9 mouse cellular contexts compared by ENCODE assay signal in the genomic region with DNA sequence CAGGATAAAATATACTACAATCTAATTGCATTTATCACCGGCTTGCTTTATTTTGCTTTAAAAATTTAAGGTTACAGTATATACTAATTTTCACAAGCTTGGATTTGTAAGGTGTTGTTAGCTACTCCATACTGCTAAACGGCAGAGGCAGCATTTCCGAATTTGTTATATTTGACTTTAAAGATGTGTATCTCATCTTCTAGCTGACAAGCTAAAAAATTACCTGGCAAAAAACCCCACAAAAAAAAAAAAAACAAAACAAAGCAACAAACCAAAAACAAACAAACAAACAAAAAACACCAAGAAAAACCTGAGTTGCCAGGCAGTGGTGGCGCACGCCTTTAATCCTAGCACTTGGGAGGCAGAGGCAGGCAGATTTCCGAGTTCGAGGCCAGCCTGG. TPM values are rescaled to one million over a fixed set of nuclear protein-coding genes. Genes with fewer than 3 reads are reported as not detected.
DNase-seq lines count a peak whose midpoint lies in the region; ATAC-seq and TF ChIP-seq lines count a peak whose summit lies in the region.
"Had no signal": no experiment of that assay in that cellular context is flagged by ENCODE, and none has a peak within 500 bp of the region (broad histone marks: within the 10 kb centered on the region; RNA-seq: fewer than 3 reads in every experiment).

No protein-coding gene starts in this region.

- no peak for TF ChIP-seq CTCF in heart, postnatal 0 days (IDR thresholded peaks at IDR 0.05; ENCODE audit: low read depth)
- no peak for TF ChIP-seq CTCF in bone marrow macrophage, adult 2 months (IDR thresholded peaks at IDR 0.05; ENCODE audit: low read depth, low read length)

- no peaks in the 10 kb centered on the region for H3K9me3 ChIP-seq in heart, postnatal 0 days (replicated peaks; ENCODE audit: control insufficient read depth, low read length)
- H3K9me3 ChIP-seq in liver, embryonic 11.5 days (ENCODE audit: control insufficient read depth, low read length) = no peaks in the 10 kb centered on the region

- no peak for TF ChIP-seq POLR2A in bone marrow macrophage, adult 2 months (IDR thresholded peaks at IDR 0.05; ENCODE audit: borderline replicate concordance, low read depth, low read length)

- H3K27me3 ChIP-seq in heart, postnatal 0 days (ENCODE audit: control insufficient read depth, insufficient read depth, low read length) = no peaks in the 10 kb centered on the region
- H3K27me3 ChIP-seq in liver, embryonic 11.5 days (replicated peaks; ENCODE audit: control insufficient read depth, insufficient read depth, low read length) = no peaks in the 10 kb centered on the region

- peaks cover 63% of the 10 kb centered on the region for H3K36me3 ChIP-seq in heart, postnatal 0 days (replicated peaks; ENCODE audit: control insufficient read depth, insufficient read depth, low read length)
- peaks cover 37% of the 10 kb centered on the region for H3K36me3 ChIP-seq in liver, embryonic 11.5 days (ENCODE audit: control insufficient read depth, insufficient read depth, low read length)

- WGBS in heart, postnatal 0 days = 87% methylated on average over 7 of the region's 7 CpGs
- WGBS in liver, embryonic 11.5 days = 78% methylated on average over 7 of the region's 7 CpGs

- H3K4me1 ChIP-seq in heart, postnatal 0 days (ENCODE audit: control insufficient read depth, insufficient read depth) = no peaks in the 10 kb centered on the region
- peaks cover 5% of the 10 kb centered on the region; the same call in 1 of the 2 replicates for H3K4me1 ChIP-seq in bone marrow macrophage, adult 2 months (ENCODE audit: control insufficient read depth, insufficient read depth, low read length)
- H3K4me1 ChIP-seq in liver, embryonic 11.5 days (replicated peaks; ENCODE audit: control insufficient read depth, insufficient read depth, low read length) = peaks cover 13% of the 10 kb centered on the region

- H3K27ac ChIP-seq in heart, postnatal 0 days (ENCODE audit: low read depth) = no peak overlapping the region
- H3K27ac ChIP-seq in bone marrow macrophage, adult 2 months (ENCODE audit: insufficient read depth, low read depth, low read length) = no peak overlapping the region
- no peak overlapping the region for H3K27ac ChIP-seq in liver, embryonic 11.5 days (ENCODE audit: low read depth, low read length)

- no peak overlapping the region for H3K9ac ChIP-seq in heart, postnatal 0 days (replicated peaks; ENCODE audit: low read depth, low read length)
- H3K9ac ChIP-seq in liver, embryonic 11.5 days (ENCODE audit: low read depth, low read length) = no peak overlapping the region

- no peak overlapping the region for H3K4me3 ChIP-seq in heart, postnatal 0 days (ENCODE audit: low read depth, low read length)
- peak overlapping the region; percentile 87 for H3K4me3 ChIP-seq in bone marrow macrophage, adult 2 months (ENCODE audit: insufficient read depth, low read length)
- H3K4me3 ChIP-seq in liver, embryonic 11.5 days (ENCODE audit: low read depth, low read length) = peak overlapping the region; percentile 87

- no peak for DNase-seq in heart, postnatal 0 days (ENCODE audit: low spot score)
- DNase-seq in heart, adult 8-10 months (ENCODE audit: low spot score) = no peak
- DNase-seq in CD4-positive helper T cell, adult 2 months (ENCODE audit: low read depth, low spot score) = peak; percentile 55
- DNase-seq in liver, embryonic 11.5 days (ENCODE audit: low spot score) = no peak
- DNase-seq in right cerebral cortex, postnatal 25 days = no peak
- no peak for DNase-seq in thymus, postnatal 10 days (ENCODE audit: low spot score in 2 of 2)
- DNase-seq in adipocyte (ENCODE audit: low spot score) = no peak
- DNase-seq: lung, postnatal 36 days had no signal

- TF ChIP-seq EP300 in heart, postnatal 0 days (IDR thresholded peaks at IDR 0.05; ENCODE audit: low read depth) = no peak

- ATAC-seq in heart, postnatal 0 days (ENCODE audit: insufficient read depth, low read depth) = no peak
- no peak for ATAC-seq in liver, embryonic 11.5 days (replicated peaks; ENCODE audit: low FRiP score)

- H3K4me2 ChIP-seq in heart, postnatal 0 days (ENCODE audit: low read depth, low read length) = peak overlapping the region; percentile 82; the same call in 1 of the 2 replicates
- peak overlapping the region; percentile 78 for H3K4me2 ChIP-seq in liver, embryonic 11.5 days

RNA-seq across cellular contexts. Expression of a gene that starts 1.2 kb away (rescaled TPM):
- 1.1 and 6.3 TPM in 2 replicates for total RNA-seq in heart, postnatal 0 days (2014; rRNA removed; ENCODE audit: low replicate concordance)
- 6.5 and 7.2 TPM in 2 replicates for polyA plus RNA-seq in heart, postnatal 0 days (2015; fragmentation: Nextera tagmentation; extraction: Ambion mirVana)
- 1 to 10 TPM; 4.2 to 4.9 (median 4.6) TPM for total RNA-seq in heart, adult 8-10 months (2022)
- polyA plus RNA-seq in bone marrow macrophage, adult 2 months (2012; ENCODE audit: insufficient read depth, insufficient read length, missing spikeins) = 8.9 and 11.4 TPM in 2 replicates
- 9.3 and 10.9 TPM in 2 replicates for polyA plus RNA-seq in liver, embryonic 11.5 days (2014; fragmentation: Nextera tagmentation; extraction: Ambion mirVana)

RNA-seq across cellular contexts. Expression of a gene that starts 10.9 kb away (rescaled TPM):
- 267 and 282 TPM in 2 replicates for total RNA-seq in heart, postnatal 0 days (2014; rRNA removed; ENCODE audit: low replicate concordance)
- polyA plus RNA-seq in heart, postnatal 0 days (2015; fragmentation: Nextera tagmentation; extraction: Ambion mirVana) = 165 and 173 TPM in 2 replicates
- 100 to 1,000 TPM; 247 to 395 (median 323) TPM for total RNA-seq in heart, adult 8-10 months (2022)
- polyA plus RNA-seq in bone marrow macrophage, adult 2 months (2012; ENCODE audit: insufficient read depth, insufficient read length, missing spikeins) = 1,156 and 1,201 TPM in 2 replicates
- 288 and 310 TPM in 2 replicates for polyA plus RNA-seq in liver, embryonic 11.5 days (2014; fragmentation: Nextera tagmentation; extraction: Ambion mirVana)

RNA-seq across cellular contexts. Expression of a gene that starts 10.9 kb away (rescaled TPM):
- total RNA-seq in heart, postnatal 0 days (2014; rRNA removed; ENCODE audit: low replicate concordance) = 3.6 and 4.8 TPM in 2 replicates
- polyA plus RNA-seq in heart, postnatal 0 days (2015; fragmentation: Nextera tagmentation; extraction: Ambion mirVana) = 8.2 and 9.2 TPM in 2 replicates
- total RNA-seq in heart, adult 8-10 months (2022) = 1 to 10 TPM; 3.3 to 6.1 (median 5.3) TPM
- polyA plus RNA-seq in bone marrow macrophage, adult 2 months (2012; ENCODE audit: insufficient read depth, insufficient read length, missing spikeins) = 24.4 and 26.6 TPM in 2 replicates
- 18.6 and 21.1 TPM in 2 replicates for polyA plus RNA-seq in liver, embryonic 11.5 days (2014; fragmentation: Nextera tagmentation; extraction: Ambion mirVana)

RNA-seq across cellular contexts. Expression of a gene that starts 27.1 kb away (rescaled TPM):
- 0.15 TPM in 1 of 2 replicates, not detected in the other for total RNA-seq in heart, postnatal 0 days (2014; rRNA removed; ENCODE audit: low replicate concordance)
- 0.58 and 0.83 TPM in 2 replicates for polyA plus RNA-seq in heart, postnatal 0 days (2015; fragmentation: Nextera tagmentation; extraction: Ambion mirVana)
- total RNA-seq in heart, adult 8-10 months (2022) = 1 to 10 TPM in 1 of 4 experiments, under 1 TPM in 3; 0.22 to 1.5 (median 0.74) TPM
- polyA plus RNA-seq in bone marrow macrophage, adult 2 months (2012; ENCODE audit: insufficient read depth, insufficient read length, missing spikeins) = 202 and 222 TPM in 2 replicates
- polyA plus RNA-seq in liver, embryonic 11.5 days (2014; fragmentation: Nextera tagmentation; extraction: Ambion mirVana) = 2.3 and 2.4 TPM in 2 replicates

RNA-seq across cellular contexts. Expression of a gene that starts 27.7 kb away (rescaled TPM):
- total RNA-seq in heart, postnatal 0 days (2014; rRNA removed; ENCODE audit: low replicate concordance) = 126 and 153 TPM in 2 replicates
- 59.4 and 63.2 TPM in 2 replicates for polyA plus RNA-seq in heart, postnatal 0 days (2015; fragmentation: Nextera tagmentation; extraction: Ambion mirVana)
- 100 to 1,000 TPM in 3 of 4 experiments, 10 to 100 TPM in 1; 97.3 to 119 (median 109) TPM for total RNA-seq in heart, adult 8-10 months (2022)
- 4.8 and 5.1 TPM in 2 replicates for polyA plus RNA-seq in bone marrow macrophage, adult 2 months (2012; ENCODE audit: insufficient read depth, insufficient read length, missing spikeins)
- polyA plus RNA-seq in liver, embryonic 11.5 days (2014; fragmentation: Nextera tagmentation; extraction: Ambion mirVana) = 17.8 and 18.0 TPM in 2 replicates
